Mouse (Mus musculus) adrenal gland (tissue): ENCODE measurements at regions not wholly inside any gene's neighbourhood (a gene's known extent, or its start where the extent isn't known, plus 50 kb on each side); places are given as distances from the start of the nearest gene placed in this dataset.

Source experiments
- intact Hi-C: fragments of 180-260 bp; cut with DNase I; formaldehyde crosslinking; loops from one replicate; pipeline ENCODE4 v1.15.1; 2025

GRCm38 (mm10) chr11:20981588-20981987, 109.5 kb upstream of the Peli1 start:
- intact Hi-C loops = no loop called here

GRCm38 (mm10) chr11:20982010-20982409, 109.1 kb upstream of the Peli1 start:
- intact Hi-C loops = no loop called here

GRCm38 (mm10) chr11:20982500-20982899, 108.6 kb upstream of the Peli1 start:
- intact Hi-C loops = no loop called here

GRCm38 (mm10) chr11:20985069-20985759, 105.9 kb upstream of the Peli1 start:
- intact Hi-C loops = no loop called here

- intact Hi-C loops = no loop called here
Observed at GRCm38 (mm10) chr11:20985771-20986170, 105.3 kb upstream of the Peli1 start.

- intact Hi-C loops = no loop called here
Observed at GRCm38 (mm10) chr11:20987171-20987815, 103.8 kb upstream of the Peli1 start.

- intact Hi-C loops = no loop called here
Observed at GRCm38 (mm10) chr11:20987841-20988251, 103.2 kb upstream of the Peli1 start.

- intact Hi-C loops = no loop called here
Observed at GRCm38 (mm10) chr11:20988871-20989270, 102.2 kb upstream of the Peli1 start.

GRCm38 (mm10) chr11:20993580-20993979, 97.5 kb upstream of the Peli1 start:
- intact Hi-C loops = no loop called here

- intact Hi-C loops = no loop called here
Observed at GRCm38 (mm10) chr11:21001400-21001799, 89.7 kb upstream of the Peli1 start.

GRCm38 (mm10) chr11:21007222-21007621, 83.9 kb upstream of the Peli1 start:
- intact Hi-C loops = no loop called here

- intact Hi-C loops = no loop called here
Observed at GRCm38 (mm10) chr11:21009505-21009904, 81.6 kb upstream of the Peli1 start.

- intact Hi-C loops = no loop called here
Observed at GRCm38 (mm10) chr11:21010867-21011266, 80.2 kb upstream of the Peli1 start.

GRCm38 (mm10) chr11:21014250-21014649, 76.8 kb upstream of the Peli1 start:
- intact Hi-C loops = no loop called here

- intact Hi-C loops = no loop called here
Observed at GRCm38 (mm10) chr11:21015536-21015935, 75.6 kb upstream of the Peli1 start.

- intact Hi-C loops = no loop called here
Observed at GRCm38 (mm10) chr11:21016133-21016746, 74.9 kb upstream of the Peli1 start.

- intact Hi-C loops = no loop called here
Observed at GRCm38 (mm10) chr11:21016791-21017329, 74.2 kb upstream of the Peli1 start.

- intact Hi-C loops = no loop called here
Observed at GRCm38 (mm10) chr11:21019829-21020228, 71.3 kb upstream of the Peli1 start.

- intact Hi-C loops = no loop called here
Observed at GRCm38 (mm10) chr11:21024111-21024510, 67.0 kb upstream of the Peli1 start.

GRCm38 (mm10) chr11:21024521-21024920, 66.6 kb upstream of the Peli1 start:
- intact Hi-C loops = no loop called here

GRCm38 (mm10) chr11:21027299-21027698, 63.8 kb upstream of the Peli1 start:
- intact Hi-C loops = no loop called here

GRCm38 (mm10) chr11:21030362-21030761, 60.7 kb upstream of the Peli1 start:
- intact Hi-C loops = no loop called here
